Mouse (Mus musculus) embryo, embryonic 10 days (tissue): Measurements from ENCODE around the gene Ppcs.

Experiments
- DNase-seq: peaks from one replicate; pipeline ENCODE4 v3.0.0-alpha.2; 2015; ENCODE audit warnings: low spot score

Gene Ppcs

DNA sequence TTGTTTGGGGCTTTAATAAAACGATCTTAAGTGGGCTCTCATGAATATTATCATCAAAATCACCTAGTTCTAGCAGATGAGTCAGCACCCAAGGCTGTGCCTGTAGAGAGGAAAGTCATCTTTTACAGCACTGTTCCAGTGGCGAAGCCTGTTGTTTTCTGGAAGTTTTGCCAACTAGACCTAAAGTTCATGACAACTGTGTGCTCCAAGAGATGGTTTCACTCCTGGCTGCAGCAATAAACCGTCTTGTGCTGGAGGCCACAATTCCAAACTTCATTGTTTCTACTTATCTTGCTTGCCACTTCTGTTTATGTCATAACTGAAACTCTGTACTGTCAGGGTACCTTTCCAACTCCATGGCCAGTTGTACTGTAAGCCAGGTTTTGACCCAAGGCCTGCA is 5.0 kb downstream of the Ppcs start:
- DNase-seq = no peak

DNA sequence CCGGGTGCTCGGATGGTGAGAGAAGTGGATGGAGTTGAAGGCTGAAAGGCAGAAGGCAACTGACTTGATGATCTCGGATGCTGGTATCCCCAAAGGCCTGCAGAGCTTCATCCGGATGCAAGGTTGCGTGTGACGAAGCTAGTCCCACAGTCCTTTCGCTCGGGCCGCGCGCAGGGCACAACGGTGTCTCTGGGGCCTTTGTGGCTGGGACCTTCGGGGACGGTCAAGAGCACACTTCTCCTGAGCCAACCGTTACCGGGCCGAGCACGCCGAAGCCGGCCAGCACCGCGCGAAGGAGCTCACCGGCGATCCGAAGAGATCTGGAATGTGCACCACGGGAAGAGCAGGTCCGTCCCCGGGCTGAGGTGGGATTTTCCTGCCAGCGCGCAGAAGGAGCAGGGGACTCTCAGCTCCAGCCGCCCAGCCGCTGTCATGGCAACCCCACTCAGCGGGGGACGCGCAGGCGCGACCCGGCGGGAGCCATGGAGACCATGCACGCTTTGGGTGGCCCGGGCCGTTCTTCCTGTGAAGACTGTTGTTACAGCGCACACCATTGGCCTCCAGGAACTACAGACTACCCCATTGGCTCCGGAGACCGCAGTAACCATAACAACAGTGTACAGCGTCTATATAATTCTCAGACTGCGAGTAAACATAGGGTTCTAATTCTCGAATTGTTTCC is 7.0 kb downstream of the Ppcs start, which contains the start of gene Ccdc30:
Ccdc30 (minus strand) TSS at position 450 of the 682 bp plus-strand sequence.
- peak; percentile 97 for DNase-seq

DNA sequence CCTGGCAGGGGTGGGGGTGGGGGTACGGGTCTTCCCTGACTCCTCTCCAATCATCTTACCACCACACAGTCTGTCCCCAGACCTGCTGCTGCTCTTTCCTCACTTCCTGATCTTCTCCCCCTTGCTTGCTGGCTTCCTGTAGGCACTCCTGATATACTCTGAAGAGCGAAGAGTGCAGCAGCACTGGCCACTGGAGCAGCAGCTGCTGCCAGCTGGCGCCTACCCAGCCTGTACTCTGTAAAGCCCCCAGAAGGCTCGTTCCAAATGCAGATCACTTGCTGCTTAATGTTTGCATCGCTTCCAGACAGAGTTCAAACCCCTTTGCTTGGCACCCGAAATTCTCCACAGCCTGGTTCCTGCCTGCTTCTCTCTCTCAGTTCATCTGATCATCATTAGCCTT is 9.4 kb downstream of the Ppcs start:
- DNase-seq = no peak

DNA sequence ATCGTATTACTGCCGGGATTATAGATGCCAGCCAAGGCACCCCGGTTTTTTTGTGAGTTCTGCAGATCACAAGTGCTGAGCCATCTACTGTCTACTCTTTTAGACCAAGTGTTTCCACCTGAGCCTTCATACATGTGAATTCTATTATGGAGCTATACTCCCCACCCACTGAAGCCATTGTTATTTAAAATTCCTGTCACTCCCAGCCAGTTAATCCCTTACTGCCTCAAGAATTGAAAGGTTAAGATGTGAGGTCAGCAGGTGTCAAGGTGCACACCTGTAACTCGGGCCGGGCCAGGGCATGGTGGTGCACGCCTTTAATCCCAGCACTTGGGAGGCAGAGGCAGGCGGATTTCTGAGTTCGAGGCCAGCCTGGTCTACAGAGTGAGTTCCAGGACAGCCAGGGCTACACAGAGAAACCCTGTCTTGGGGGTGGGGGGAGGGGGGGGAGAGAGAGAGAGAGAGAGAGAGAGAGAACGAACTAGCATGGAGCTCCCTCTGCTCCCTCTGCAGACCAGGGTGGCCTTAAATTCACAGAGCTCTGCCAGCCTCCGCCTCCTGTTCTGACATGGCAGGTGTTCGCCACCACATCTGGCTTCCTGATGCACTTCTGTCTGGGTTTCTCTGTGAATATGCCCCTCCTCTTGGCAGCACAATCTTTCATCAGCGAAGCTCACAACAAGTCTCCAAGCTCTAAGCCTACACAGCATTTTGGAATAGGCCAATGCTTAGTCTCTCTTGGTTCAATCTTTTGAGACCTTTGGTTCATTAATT is 10.2 kb downstream of the Ppcs start:
- DNase-seq = no peak

DNA sequence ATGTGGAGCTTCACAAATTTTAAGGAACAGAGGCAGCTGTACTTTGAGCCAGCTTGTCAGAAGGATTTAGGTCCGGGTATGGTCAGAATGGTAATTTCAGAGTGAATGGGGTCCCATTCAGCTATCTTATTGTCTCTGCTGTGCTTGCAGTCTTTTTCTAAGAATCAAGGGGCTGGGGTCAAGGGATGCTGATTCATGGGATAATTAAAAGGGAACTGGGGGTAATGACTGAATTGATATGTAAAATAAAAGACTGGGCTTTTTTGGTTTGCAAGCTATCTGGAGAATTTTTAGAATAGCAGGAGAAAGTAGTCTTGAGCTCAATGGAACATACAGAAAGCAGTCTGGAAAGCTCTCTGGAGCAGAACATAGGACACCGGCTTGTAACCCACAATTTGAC is 18.8 kb downstream of the Ppcs start:
- DNase-seq = no peak

DNA sequence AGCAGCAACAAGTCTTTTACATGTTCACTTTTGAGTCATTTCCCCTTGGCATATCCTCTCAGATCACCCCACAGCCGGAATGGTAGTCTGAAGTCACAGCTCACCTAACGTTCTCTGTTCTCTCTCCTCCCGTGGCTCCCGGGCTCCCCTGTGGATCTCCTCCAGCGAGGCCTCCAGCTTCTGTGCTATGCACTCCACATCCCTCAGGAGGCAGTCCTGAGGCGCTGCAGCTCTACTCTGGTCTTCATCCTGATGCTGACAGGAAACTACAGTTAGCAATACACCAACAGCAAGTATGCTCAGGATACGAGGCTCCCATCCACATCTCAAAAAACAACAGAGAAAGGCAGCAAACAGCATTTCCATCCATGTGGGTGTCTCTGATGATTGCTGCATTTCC is 21.3 kb downstream of the Ppcs start:
- no peak for DNase-seq

DNA sequence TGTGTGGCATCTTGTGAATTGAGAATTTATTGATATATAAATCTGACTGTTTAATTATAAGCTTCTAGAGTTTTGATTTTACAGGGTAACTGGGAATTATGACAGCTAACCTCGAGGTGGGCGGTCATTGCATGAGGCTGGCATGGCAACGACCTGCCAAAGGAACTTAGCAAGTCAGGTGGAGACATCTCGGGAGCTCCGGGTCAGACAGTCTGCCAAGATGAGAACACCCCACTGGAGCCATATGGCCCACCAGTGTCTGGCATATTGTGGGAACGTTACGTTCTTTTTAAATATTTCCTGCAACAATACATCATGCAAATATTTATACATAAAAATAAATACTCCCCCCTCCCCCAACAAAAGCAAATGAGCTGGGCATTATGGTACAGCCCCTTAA is 23.5 kb downstream of the Ppcs start:
- no peak for DNase-seq

DNA sequence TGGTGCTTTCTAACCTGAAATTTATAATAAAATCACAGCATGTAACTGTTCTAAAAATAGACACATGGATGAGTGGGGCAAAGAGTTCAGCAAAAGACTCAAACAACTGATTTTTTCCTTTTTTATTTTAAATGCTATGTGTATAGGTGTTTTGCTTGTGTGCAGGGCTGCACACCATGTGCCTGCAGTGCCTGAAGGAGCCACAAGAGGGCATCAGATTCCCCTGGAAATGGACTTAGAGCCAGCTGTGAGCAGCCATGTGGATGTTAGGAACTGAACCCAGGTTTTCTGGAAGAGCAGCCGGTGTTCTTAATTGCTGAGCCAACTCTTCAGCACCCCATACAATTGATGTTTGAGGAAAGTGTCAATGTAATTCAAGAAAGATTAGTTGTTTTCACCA is 31.9 kb downstream of the Ppcs start:
- DNase-seq = peak; percentile 35

DNA sequence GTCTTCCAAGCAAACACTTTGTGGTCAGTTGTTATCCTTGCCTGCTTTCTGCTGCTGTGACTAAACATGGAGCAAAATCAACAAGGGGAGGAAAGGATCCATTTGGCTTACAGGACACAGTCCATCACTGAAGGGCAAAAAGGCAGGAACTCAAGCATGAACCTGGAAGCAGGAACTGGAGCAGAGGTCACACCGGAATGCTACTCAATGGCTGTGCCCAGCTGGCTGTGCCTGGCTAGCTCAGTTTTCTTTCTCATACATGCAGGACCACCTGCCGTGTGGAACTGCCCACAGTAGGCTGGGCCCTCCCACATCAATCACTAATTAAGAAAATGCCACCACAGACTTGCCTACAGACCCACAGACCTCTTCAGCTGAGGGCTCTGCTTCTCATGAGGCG is 33.0 kb downstream of the Ppcs start:
- peak; percentile 25 for DNase-seq

DNA sequence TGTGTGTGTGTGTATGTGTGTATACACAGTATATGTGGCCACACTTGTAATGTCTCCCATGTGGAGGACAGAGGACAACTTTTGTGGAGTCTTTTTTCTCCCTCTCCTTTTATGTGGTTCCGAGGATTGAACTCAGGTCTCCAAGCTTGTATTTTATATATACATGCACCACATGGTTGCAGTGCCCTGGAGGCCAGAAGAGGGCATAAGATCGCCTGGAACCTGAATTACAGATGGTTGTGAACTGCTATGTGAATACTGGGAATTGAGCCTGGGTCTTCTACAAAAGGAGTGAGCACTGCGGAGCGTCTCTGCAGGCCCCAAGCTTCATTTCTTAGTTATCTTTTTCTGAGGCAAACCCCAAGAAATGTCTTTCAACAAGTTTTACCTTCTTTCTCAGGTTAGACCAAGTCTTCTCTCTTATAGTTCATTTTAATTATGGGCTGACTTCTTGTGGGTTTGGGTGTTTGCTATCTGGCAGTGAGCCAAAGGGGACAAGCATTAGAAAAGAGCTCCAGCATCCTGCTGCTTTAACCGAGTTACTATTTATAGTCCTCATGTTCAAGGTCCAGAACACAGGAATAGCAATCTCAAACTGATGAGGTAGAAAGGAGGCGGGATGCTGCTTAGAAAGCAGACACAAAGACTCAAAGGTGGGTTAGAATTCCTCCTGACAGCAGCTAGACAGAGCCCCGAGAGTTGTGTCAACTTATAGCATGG is 40.6 kb downstream of the Ppcs start:
- DNase-seq = no peak

DNA sequence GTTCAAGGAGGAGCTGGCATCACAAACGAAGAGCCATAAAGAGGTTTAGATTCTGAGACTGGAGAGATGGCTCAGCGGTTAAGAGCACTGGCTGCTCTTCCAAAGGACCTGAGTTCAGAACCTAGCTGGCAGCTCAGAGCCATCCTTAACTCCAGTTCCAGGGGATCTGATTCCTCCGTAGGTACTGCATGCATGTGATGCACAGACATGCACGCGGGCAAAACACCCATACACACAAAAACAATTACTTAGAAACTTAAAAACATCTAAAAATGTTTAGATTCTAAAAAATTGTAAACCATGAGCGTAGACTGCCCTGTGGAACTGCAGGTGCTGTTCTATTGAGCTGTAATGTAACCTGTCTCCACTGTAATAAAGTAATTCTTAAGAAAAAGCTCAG is 52.8 kb downstream of the Ppcs start:
- DNase-seq = no peak
